Mouse (Mus musculus): Measurements from ENCODE around the gene Cdc42bpa. TPM values are rescaled to one million over a fixed set of nuclear protein-coding genes. Genes with fewer than 3 reads are reported as not detected.

The Cdc42bpa gene
- polyA plus RNA-seq, 2 experiments = 8.1 to 9.1 TPM

DNA sequence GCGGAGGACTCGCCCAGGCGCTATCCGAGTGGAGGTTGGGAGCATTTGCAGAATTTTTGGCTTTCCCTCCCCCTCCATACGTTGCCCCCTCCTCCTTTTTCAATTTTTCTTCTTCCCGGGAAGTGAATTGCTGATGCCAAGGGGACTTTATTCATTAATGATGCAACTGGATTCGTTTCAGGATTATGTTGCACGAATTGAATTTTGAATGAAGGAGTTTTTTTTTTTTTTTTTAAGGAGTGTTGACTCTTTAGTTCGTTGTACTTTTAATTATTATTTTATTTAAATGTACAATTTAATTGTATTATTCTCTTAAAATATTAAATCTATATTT is 238 bp downstream of the Cdc42bpa start:
- Histone ChIP-seq H3K9ac (replicated peaks) (peak overlapping the region; percentile 92), H3K9me3 (ENCODE audit: control insufficient read depth, low read length) (no peaks in the 10 kb centered on the region), H3K27me3 (ENCODE audit: control insufficient read depth, insufficient read depth, low read length) (no peaks in the 10 kb centered on the region), H3K4me3 (ENCODE audit: insufficient read depth in 1 of 2, low read depth in 2 of 2, low read length in 2 of 2) (peak overlapping the region; percentile 76 to 91), H3K4me2 (ENCODE audit: low read depth) (peak overlapping the region; percentile 78), H3K4me1 (replicated peaks; ENCODE audit: control insufficient read depth in 2 of 2, insufficient read depth in 2 of 2, low read length in 1 of 2) (peaks cover 15 to 20% of the 10 kb centered on the region in 2 experiments), H3K27ac (peak overlapping the region; percentile 81), H3K36me3 (replicated peaks; ENCODE audit: control insufficient read depth, insufficient read depth, low read depth) (no peaks in the 10 kb centered on the region)
- ATAC-seq (ENCODE audit: insufficient read depth) (no peak), DNase-seq (ENCODE audit: low read depth in 3 of 3, low spot score in 3 of 3) (no peak)
- no peak for TF ChIP-seq EP300 (IDR thresholded peaks at IDR 0.05; ENCODE audit: low read depth)
- no peak for TF ChIP-seq CTCF (IDR thresholded peaks at IDR 0.05; ENCODE audit: low read depth)
- under 1% methylated on average over 9 of the region's 9 CpGs for WGBS (ENCODE audit: insufficient replicate concordance)

DNA sequence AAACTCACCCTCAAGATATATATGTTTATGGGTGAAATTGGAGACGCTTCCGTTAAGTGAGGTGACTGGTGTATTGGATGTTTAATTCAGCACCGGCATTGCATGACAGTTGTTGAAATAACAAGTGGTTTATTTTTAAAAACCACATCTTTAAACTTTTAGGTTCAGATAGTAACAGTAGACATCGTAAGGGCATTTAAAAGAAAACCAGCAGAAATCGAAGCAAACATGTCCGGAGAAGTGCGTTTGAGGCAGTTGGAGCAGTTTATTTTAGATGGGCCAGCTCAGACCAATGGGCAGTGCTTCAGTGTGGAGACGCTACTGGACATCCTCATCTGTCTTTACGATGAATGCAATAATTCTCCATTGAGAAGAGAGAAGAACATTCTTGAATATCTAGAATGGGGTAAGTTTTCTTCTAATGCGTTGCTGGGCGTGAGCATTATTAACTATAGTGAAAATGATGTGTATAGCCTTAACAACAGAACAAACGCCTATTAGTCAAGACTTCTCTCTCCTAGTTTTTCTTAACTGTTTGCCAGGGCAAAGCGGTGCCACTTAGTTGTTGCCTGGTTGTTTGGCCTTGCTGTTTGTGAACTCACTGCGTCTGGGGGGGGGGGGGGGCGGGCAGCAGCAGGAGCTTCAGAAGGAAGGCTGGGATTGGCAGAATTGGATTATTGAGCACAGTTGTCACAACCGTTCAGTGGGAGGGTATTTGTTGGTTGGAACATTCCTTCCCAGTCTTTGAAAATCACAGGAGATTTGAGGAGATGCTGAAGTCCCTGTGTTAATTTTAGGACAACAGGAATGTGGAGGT is 818 bp downstream of the Cdc42bpa start:
- peak overlapping the region; percentile 92 for H3K9ac ChIP-seq (replicated peaks)
- no peaks in the 10 kb centered on the region for H3K36me3 ChIP-seq (replicated peaks; ENCODE audit: control insufficient read depth, insufficient read depth, low read depth)
- no peaks in the 10 kb centered on the region for H3K27me3 ChIP-seq (ENCODE audit: control insufficient read depth, insufficient read depth, low read length)
- DNase-seq (ENCODE audit: low read depth in 3 of 3, low spot score in 3 of 3) = no peak
- no peak for TF ChIP-seq CTCF (IDR thresholded peaks at IDR 0.05; ENCODE audit: low read depth)
- TF ChIP-seq EP300 (IDR thresholded peaks at IDR 0.05; ENCODE audit: low read depth) = no peak
- H3K27ac ChIP-seq = peak overlapping the region; percentile 59
- H3K9me3 ChIP-seq (ENCODE audit: control insufficient read depth, low read length) = no peaks in the 10 kb centered on the region
- peaks cover 15 to 20% of the 10 kb centered on the region in 2 experiments for H3K4me1 ChIP-seq (replicated peaks; ENCODE audit: control insufficient read depth in 2 of 2, insufficient read depth in 2 of 2, low read length in 1 of 2)
- no peak for ATAC-seq (ENCODE audit: insufficient read depth)
- H3K4me2 ChIP-seq (ENCODE audit: low read depth) = peak overlapping the region; percentile 78
- 2% methylated on average over 16 of the region's 16 CpGs for WGBS (ENCODE audit: insufficient replicate concordance)
- peak overlapping the region; percentile 91 to 99 for H3K4me3 ChIP-seq (ENCODE audit: insufficient read depth in 1 of 2, low read depth in 2 of 2, low read length in 2 of 2)

GRCm38 (mm10) chr1:179961777-179962176 is 1.5 kb downstream of the Cdc42bpa start:
- Histone ChIP-seq H3K27ac (peak overlapping the region; percentile 59), H3K36me3 (replicated peaks; ENCODE audit: control insufficient read depth, insufficient read depth, low read depth) (no peaks in the 10 kb centered on the region), H3K4me2 (ENCODE audit: low read depth) (peak overlapping the region; percentile 78), H3K4me1 (replicated peaks; ENCODE audit: control insufficient read depth in 2 of 2, insufficient read depth in 2 of 2, low read length in 1 of 2) (peaks cover 15 to 20% of the 10 kb centered on the region in 2 experiments), H3K9ac (replicated peaks) (peak overlapping the region; percentile 92), H3K27me3 (ENCODE audit: control insufficient read depth, insufficient read depth, low read length) (no peaks in the 10 kb centered on the region), H3K4me3 (ENCODE audit: insufficient read depth in 1 of 2, low read depth in 2 of 2, low read length in 2 of 2) (peak overlapping the region; percentile 91 to 99), H3K9me3 (ENCODE audit: control insufficient read depth, low read length) (no peaks in the 10 kb centered on the region)
- WGBS (ENCODE audit: insufficient replicate concordance) = 44% methylated on average over 4 of the region's 4 CpGs
- no peak for TF ChIP-seq CTCF (IDR thresholded peaks at IDR 0.05; ENCODE audit: low read depth)
- TF ChIP-seq EP300 (IDR thresholded peaks at IDR 0.05; ENCODE audit: low read depth) = no peak
- no peak for ATAC-seq (ENCODE audit: insufficient read depth)
- DNase-seq (ENCODE audit: low read depth in 3 of 3, low spot score in 3 of 3) = no peak

GRCm38 (mm10) chr1:179969776-179970428 is 9.6 kb downstream of the Cdc42bpa start:
- Histone ChIP-seq H3K9me3 (ENCODE audit: control insufficient read depth, low read length) (no peaks in the 10 kb centered on the region), H3K4me2 (ENCODE audit: low read depth) (no peak overlapping the region), H3K4me1 (replicated peaks; ENCODE audit: control insufficient read depth in 2 of 2, insufficient read depth in 2 of 2, low read length in 1 of 2) (peaks cover 14 to 15% of the 10 kb centered on the region in 2 experiments), H3K4me3 (ENCODE audit: insufficient read depth in 1 of 2, low read depth in 2 of 2, low read length in 2 of 2) (no peak overlapping the region), H3K27ac (no peak overlapping the region), H3K9ac (replicated peaks) (no peak overlapping the region), H3K36me3 (replicated peaks; ENCODE audit: control insufficient read depth, insufficient read depth, low read depth) (no peaks in the 10 kb centered on the region), H3K27me3 (ENCODE audit: control insufficient read depth, insufficient read depth, low read length) (no peaks in the 10 kb centered on the region)
- TF ChIP-seq EP300 (IDR thresholded peaks at IDR 0.05; ENCODE audit: low read depth) (no peak), CTCF (IDR thresholded peaks at IDR 0.05; ENCODE audit: low read depth) (no peak)
- ATAC-seq (ENCODE audit: insufficient read depth) = no peak
- WGBS (ENCODE audit: insufficient replicate concordance) = 61% methylated on average over 5 of the region's 5 CpGs
- DNase-seq (ENCODE audit: low read depth in 3 of 3, low spot score in 3 of 3) = no peak

- H3K4me3 ChIP-seq (ENCODE audit: insufficient read depth in 1 of 2, low read depth in 2 of 2, low read length in 2 of 2) = peak overlapping the region in 1 of 2 experiments; percentile 55; a peak in 2 of 4 replicates
- H3K9me3 ChIP-seq (ENCODE audit: control insufficient read depth, low read length) = no peaks in the 10 kb centered on the region
- peak overlapping the region; percentile 67 for H3K9ac ChIP-seq (replicated peaks)
- 52% methylated on average over 6 of the region's 6 CpGs for WGBS (ENCODE audit: insufficient replicate concordance)
- H3K27ac ChIP-seq = peak overlapping the region; percentile 84
- DNase-seq (ENCODE audit: low read depth in 3 of 3, low spot score in 3 of 3) (peak; percentile 67 to 75 (median 74)), ATAC-seq (ENCODE audit: insufficient read depth) (peak; percentile 75)
- peak overlapping the region; percentile 68 for H3K4me2 ChIP-seq (ENCODE audit: low read depth)
- no peaks in the 10 kb centered on the region for H3K27me3 ChIP-seq (ENCODE audit: control insufficient read depth, insufficient read depth, low read length)
- H3K4me1 ChIP-seq (replicated peaks; ENCODE audit: control insufficient read depth in 2 of 2, insufficient read depth in 2 of 2, low read length in 1 of 2) = peaks cover 39 to 47% of the 10 kb centered on the region in 2 experiments
- TF ChIP-seq CTCF (IDR thresholded peaks at IDR 0.05; ENCODE audit: low read depth) = no peak
- TF ChIP-seq EP300 (IDR thresholded peaks at IDR 0.05; ENCODE audit: low read depth) = no peak
- no peaks in the 10 kb centered on the region for H3K36me3 ChIP-seq (replicated peaks; ENCODE audit: control insufficient read depth, insufficient read depth, low read depth)
These were observed 14.7 kb downstream of the Cdc42bpa start for GRCm38 (mm10) chr1:179975021-179975420.
